Mouse (Mus musculus): ENCODE data around the gene Afdn. TPM values are rescaled to one million over a fixed set of nuclear protein-coding genes. Genes with fewer than 3 reads are reported as not detected.

Gene Afdn
- polyA plus RNA-seq, 1 experiment from 2014 or later = 116 TPM

GRCm38 (mm10) chr17:13744824-13745223 lies 15.5 kb upstream of the Afdn start:
- TF ChIP-seq EP300 (optimal IDR thresholded peaks at IDR 0.05) (no peak), CTCF (IDR thresholded peaks at IDR 0.05; ENCODE audit: low read depth) (no peak)
- no peak overlapping the region for H3K4me3 ChIP-seq (ENCODE audit: low read depth, low read length)
- H3K9me3 ChIP-seq (ENCODE audit: control insufficient read depth, low read length) = no peaks in the 10 kb centered on the region
- H3K27me3 ChIP-seq (ENCODE audit: control insufficient read depth, insufficient read depth, low read length) = no peaks in the 10 kb centered on the region
- no peaks in the 10 kb centered on the region for H3K36me3 ChIP-seq (ENCODE audit: control insufficient read depth, insufficient read depth, low read length)
- no peak overlapping the region for H3K9ac ChIP-seq (ENCODE audit: low read length)
- peak overlapping the region; percentile 83 for H3K27ac ChIP-seq (replicated peaks)
- WGBS = 38% methylated on average over 4 of the region's 4 CpGs
- ATAC-seq (ENCODE audit: low FRiP score, low TSS enrichment) (no peak), DNase-seq (ENCODE audit: low spot score) (peak; percentile 67)
- H3K4me1 ChIP-seq (replicated peaks; ENCODE audit: control insufficient read depth, insufficient read depth) = peaks cover 2% of the 10 kb centered on the region; the same call in 1 of the 2 replicates
- no peak overlapping the region for H3K4me2 ChIP-seq (replicated peaks; ENCODE audit: low read depth)

DNA sequence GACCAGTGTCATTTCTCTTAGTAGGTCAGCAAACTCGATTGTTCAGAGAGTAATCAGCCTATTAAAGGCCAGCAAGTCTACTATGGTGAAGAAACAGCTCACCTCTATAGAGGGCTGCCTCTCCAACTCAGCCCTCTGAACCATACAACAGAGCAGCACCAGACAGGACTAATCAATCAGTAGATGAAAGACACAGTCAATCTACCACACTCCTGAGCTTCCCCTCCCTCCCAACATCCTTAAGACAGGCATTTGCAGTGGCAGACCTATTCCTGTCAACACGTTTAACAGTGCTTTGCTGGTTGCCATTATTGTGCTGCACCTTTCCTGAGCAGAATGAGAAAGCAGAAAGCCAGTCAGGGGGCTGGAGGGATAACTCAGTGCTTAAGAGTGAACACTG lies 15.0 kb upstream of the Afdn start:
- no peak overlapping the region for H3K4me3 ChIP-seq (ENCODE audit: low read depth, low read length)
- peak overlapping the region; percentile 83 for H3K27ac ChIP-seq (replicated peaks)
- no peak overlapping the region for H3K4me2 ChIP-seq (replicated peaks; ENCODE audit: low read depth)
- H3K36me3 ChIP-seq (ENCODE audit: control insufficient read depth, insufficient read depth, low read length) = no peaks in the 10 kb centered on the region
- peaks cover 2% of the 10 kb centered on the region; the same call in 1 of the 2 replicates for H3K4me1 ChIP-seq (replicated peaks; ENCODE audit: control insufficient read depth, insufficient read depth)
- no peak for DNase-seq (ENCODE audit: low spot score)
- WGBS = 44% methylated on average over 2 of the region's 2 CpGs
- ATAC-seq (ENCODE audit: low FRiP score, low TSS enrichment) = no peak
- H3K9me3 ChIP-seq (ENCODE audit: control insufficient read depth, low read length) = no peaks in the 10 kb centered on the region
- no peak for TF ChIP-seq CTCF (IDR thresholded peaks at IDR 0.05; ENCODE audit: low read depth)
- TF ChIP-seq EP300 (optimal IDR thresholded peaks at IDR 0.05) = no peak
- no peaks in the 10 kb centered on the region for H3K27me3 ChIP-seq (ENCODE audit: control insufficient read depth, insufficient read depth, low read length)
- no peak overlapping the region for H3K9ac ChIP-seq (ENCODE audit: low read length)

- Histone ChIP-seq H3K27ac (replicated peaks) (no peak overlapping the region), H3K9ac (ENCODE audit: low read length) (no peak overlapping the region), H3K36me3 (ENCODE audit: control insufficient read depth, insufficient read depth, low read length) (no peaks in the 10 kb centered on the region), H3K4me1 (replicated peaks; ENCODE audit: control insufficient read depth, insufficient read depth) (peaks cover 2% of the 10 kb centered on the region; the same call in 1 of the 2 replicates), H3K4me3 (ENCODE audit: low read depth, low read length) (no peak overlapping the region), H3K4me2 (replicated peaks; ENCODE audit: low read depth) (no peak overlapping the region), H3K9me3 (ENCODE audit: control insufficient read depth, low read length) (no peaks in the 10 kb centered on the region), H3K27me3 (ENCODE audit: control insufficient read depth, insufficient read depth, low read length) (no peaks in the 10 kb centered on the region)
- DNase-seq (ENCODE audit: low spot score) (no peak), ATAC-seq (ENCODE audit: low FRiP score, low TSS enrichment) (no peak)
- WGBS = 70% methylated on average over 6 of the region's 6 CpGs
- TF ChIP-seq EP300 (optimal IDR thresholded peaks at IDR 0.05) (no peak), CTCF (IDR thresholded peaks at IDR 0.05; ENCODE audit: low read depth) (no peak)
Observed at GRCm38 (mm10) chr17:13746330-13746729, 14.0 kb upstream of the Afdn start.

DNA sequence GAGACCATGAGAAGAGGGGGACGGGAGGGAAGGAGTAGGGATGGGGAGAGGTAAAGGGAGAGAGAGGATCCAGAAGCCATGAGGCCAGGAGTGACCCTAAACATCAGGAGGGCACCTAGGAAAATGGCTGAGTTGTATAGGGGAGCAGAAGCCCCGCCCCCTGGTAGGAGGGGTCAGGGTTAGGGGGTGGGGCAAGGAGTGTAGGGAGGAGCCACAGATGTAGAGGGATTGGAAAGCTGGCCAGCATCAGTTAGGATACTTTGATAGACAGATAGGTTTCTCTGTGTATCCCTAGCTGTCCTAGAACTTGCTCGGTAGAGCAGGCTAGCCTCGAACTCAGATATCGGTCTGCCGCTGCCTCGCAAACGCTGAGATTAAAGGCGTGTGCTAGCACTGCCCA lies 12.7 kb upstream of the Afdn start:
- WGBS = 83% methylated on average over 9 of the region's 9 CpGs
- ATAC-seq (ENCODE audit: low FRiP score, low TSS enrichment) = no peak
- Histone ChIP-seq H3K9me3 (ENCODE audit: control insufficient read depth, low read length) (no peaks in the 10 kb centered on the region), H3K4me1 (replicated peaks; ENCODE audit: control insufficient read depth, insufficient read depth) (no peaks in the 10 kb centered on the region; the same call in 1 of the 2 replicates), H3K36me3 (ENCODE audit: control insufficient read depth, insufficient read depth, low read length) (no peaks in the 10 kb centered on the region), H3K4me3 (ENCODE audit: low read depth, low read length) (no peak overlapping the region), H3K27ac (replicated peaks) (no peak overlapping the region), H3K9ac (ENCODE audit: low read length) (no peak overlapping the region), H3K4me2 (replicated peaks; ENCODE audit: low read depth) (no peak overlapping the region), H3K27me3 (ENCODE audit: control insufficient read depth, insufficient read depth, low read length) (no peaks in the 10 kb centered on the region)
- no peak for DNase-seq (ENCODE audit: low spot score)
- no peak for TF ChIP-seq EP300 (optimal IDR thresholded peaks at IDR 0.05)
- no peak for TF ChIP-seq CTCF (IDR thresholded peaks at IDR 0.05; ENCODE audit: low read depth)

- no peak overlapping the region for H3K4me3 ChIP-seq (ENCODE audit: low read depth, low read length)
- no peak overlapping the region for H3K9ac ChIP-seq (ENCODE audit: low read length)
- H3K4me1 ChIP-seq (replicated peaks; ENCODE audit: control insufficient read depth, insufficient read depth) = no peaks in the 10 kb centered on the region; the same call in 1 of the 2 replicates
- H3K27me3 ChIP-seq (ENCODE audit: control insufficient read depth, insufficient read depth, low read length) = no peaks in the 10 kb centered on the region
- H3K36me3 ChIP-seq (ENCODE audit: control insufficient read depth, insufficient read depth, low read length) = no peaks in the 10 kb centered on the region
- no peak overlapping the region for H3K4me2 ChIP-seq (replicated peaks; ENCODE audit: low read depth)
- no peak for ATAC-seq (ENCODE audit: low FRiP score, low TSS enrichment)
- no peak for DNase-seq (ENCODE audit: low spot score)
- H3K27ac ChIP-seq (replicated peaks) = no peak overlapping the region
- 82% methylated on average over 4 of the region's 4 CpGs for WGBS
- no peak for TF ChIP-seq CTCF (IDR thresholded peaks at IDR 0.05; ENCODE audit: low read depth)
- TF ChIP-seq EP300 (optimal IDR thresholded peaks at IDR 0.05) = no peak
- H3K9me3 ChIP-seq (ENCODE audit: control insufficient read depth, low read length) = no peaks in the 10 kb centered on the region
Observed at GRCm38 (mm10) chr17:13749027-13749426, 11.3 kb upstream of the Afdn start.

GRCm38 (mm10) chr17:13753918-13754317 lies 6.4 kb upstream of the Afdn start:
- ATAC-seq (ENCODE audit: low FRiP score, low TSS enrichment) = no peak
- Histone ChIP-seq H3K9me3 (ENCODE audit: control insufficient read depth, low read length) (no peaks in the 10 kb centered on the region), H3K4me2 (replicated peaks; ENCODE audit: low read depth) (no peak overlapping the region), H3K27me3 (ENCODE audit: control insufficient read depth, insufficient read depth, low read length) (no peaks in the 10 kb centered on the region), H3K27ac (replicated peaks) (no peak overlapping the region), H3K36me3 (ENCODE audit: control insufficient read depth, insufficient read depth, low read length) (no peaks in the 10 kb centered on the region), H3K4me1 (replicated peaks; ENCODE audit: control insufficient read depth, insufficient read depth) (no peaks in the 10 kb centered on the region), H3K4me3 (ENCODE audit: low read depth, low read length) (no peak overlapping the region), H3K9ac (ENCODE audit: low read length) (no peak overlapping the region)
- no peak for DNase-seq (ENCODE audit: low spot score)
- TF ChIP-seq CTCF (IDR thresholded peaks at IDR 0.05; ENCODE audit: low read depth) = no peak
- no peak for TF ChIP-seq EP300 (optimal IDR thresholded peaks at IDR 0.05)
- 71% methylated on average over 4 of the region's 4 CpGs for WGBS
